Mouse (Mus musculus) thymus, adult 2 months (tissue): ENCODE results near the gene Fam71f1. TPM values are rescaled to one million over a fixed set of nuclear protein-coding genes. Genes with fewer than 3 reads are reported as not detected.

ENCODE experiments used
- DNase-seq: peaks from one replicate; pipeline ENCODE4 v3.0.0; 2021
- H3K27ac ChIP-seq: fragments of 200-500 bp; 2 replicates; pipeline ENCODE4 v1.5.1; 2012; ENCODE audit warnings: low read length, control low read depth; ENCODE audit not compliant: control insufficient read depth, insufficient read depth
- H3K27me3 ChIP-seq: fragments of 200-500 bp; 2 replicates; pipeline ENCODE4 v1.6.1; 2012; ENCODE audit warnings: mild to moderate bottlenecking, low read length, moderate library complexity, mixed read lengths; ENCODE audit not compliant: control insufficient read depth, insufficient read depth
- H3K36me3 ChIP-seq: fragments of 200-500 bp; 2 replicates; pipeline ENCODE4 v1.6.1; 2012; ENCODE audit warnings: mild to moderate bottlenecking, low read length, moderate library complexity; ENCODE audit not compliant: control insufficient read depth, insufficient read depth
- H3K4me1 ChIP-seq: fragments of 200-500 bp; replicated peaks from 2 replicates; pipeline ENCODE4 v1.6.1; 2012; ENCODE audit warnings: low read length; ENCODE audit not compliant: control insufficient read depth, insufficient read depth
- H3K4me3 ChIP-seq: fragments of 200-500 bp; 2 replicates; pipeline ENCODE4 v1.5.1; 2012; ENCODE audit warnings: mild to moderate bottlenecking, low read length, control low read depth, moderate library complexity; ENCODE audit not compliant: control insufficient read depth, insufficient read depth
- CTCF ChIP-seq: fragments of 200-500 bp; IDR thresholded peaks from 2 replicates; pipeline ENCODE4 v1.5.1; 2012; ENCODE audit warnings: mild to moderate bottlenecking, control low read depth, low read length, moderate library complexity, borderline replicate concordance; ENCODE audit not compliant: control insufficient read depth, poor library complexity, insufficient read depth; ENCODE audit errors: extremely low read depth
- POLR2A ChIP-seq: fragments of 200-500 bp; IDR thresholded peaks from 2 replicates; pipeline ENCODE4 v1.6.1; 2012; ENCODE audit warnings: mild to moderate bottlenecking, low read length, control low read depth, moderate library complexity; ENCODE audit not compliant: control insufficient read depth, poor library complexity, insufficient read depth; ENCODE audit errors: extremely low read depth
- WGBS: fragments of 180-500 bp; shearing (Covaris S2); methylation state at CpG from one replicate; pipeline ENCODE4 v1.1.7; 2018; 5-methylcytosine and 5-hydroxymethylcytosine counted together
- polyA plus RNA-seq: library from polyadenylated mRNA; depleted of rRNA; stranded (reverse); fragments of >200 nt; gene quantifications from 2 replicates; pipeline ENCODE4 v1.2.3, GENCODE M21; 2012

The Fam71f1 gene
- polyA plus RNA-seq, 1 experiment = not detected

DNA sequence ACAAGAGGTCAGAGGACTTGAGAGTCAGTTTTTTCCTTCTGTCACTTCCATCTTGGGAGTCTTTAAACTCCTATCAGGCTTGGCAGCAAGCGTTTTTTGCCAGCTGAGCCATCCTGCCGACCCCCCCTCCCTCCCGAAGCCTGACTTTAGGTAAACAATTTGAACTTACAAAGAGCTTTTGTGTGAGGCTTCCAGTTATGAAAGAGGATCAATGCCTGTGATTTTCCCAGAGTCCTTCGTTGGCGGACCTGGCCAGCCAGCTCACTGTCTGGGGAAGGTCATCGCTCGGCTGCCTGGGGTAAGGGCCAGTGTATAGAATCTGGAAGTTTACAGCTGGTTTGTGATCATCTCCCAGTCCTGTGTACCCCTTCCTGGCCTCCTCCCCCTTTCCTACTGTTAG, 38.3 kb upstream of the Fam71f1 start:
- DNase-seq = no peak
- TF ChIP-seq CTCF (no peak), POLR2A (no peak)
- Histone ChIP-seq H3K4me1 (no peaks in the 10 kb centered on the region), H3K4me3 (no peak overlapping the region), H3K27ac (no peak overlapping the region), H3K36me3 (no peaks in the 10 kb centered on the region), H3K27me3 (no peaks in the 10 kb centered on the region)
- 94% methylated on average over 7 of the region's 7 CpGs for WGBS

GRCm38 (mm10) chr6:29286870-29287269, 32.1 kb upstream of the Fam71f1 start:
- no peak for TF ChIP-seq CTCF
- no peak for TF ChIP-seq POLR2A
- H3K36me3 ChIP-seq = no peaks in the 10 kb centered on the region
- H3K4me3 ChIP-seq = no peak overlapping the region
- peak overlapping the region; percentile 26; the same call in 1 of the 2 replicates for H3K27ac ChIP-seq
- peaks cover 10% of the 10 kb centered on the region for H3K4me1 ChIP-seq
- DNase-seq = peak; percentile 28
- 29% methylated on average over 7 of the region's 7 CpGs for WGBS
- no peaks in the 10 kb centered on the region for H3K27me3 ChIP-seq

DNA sequence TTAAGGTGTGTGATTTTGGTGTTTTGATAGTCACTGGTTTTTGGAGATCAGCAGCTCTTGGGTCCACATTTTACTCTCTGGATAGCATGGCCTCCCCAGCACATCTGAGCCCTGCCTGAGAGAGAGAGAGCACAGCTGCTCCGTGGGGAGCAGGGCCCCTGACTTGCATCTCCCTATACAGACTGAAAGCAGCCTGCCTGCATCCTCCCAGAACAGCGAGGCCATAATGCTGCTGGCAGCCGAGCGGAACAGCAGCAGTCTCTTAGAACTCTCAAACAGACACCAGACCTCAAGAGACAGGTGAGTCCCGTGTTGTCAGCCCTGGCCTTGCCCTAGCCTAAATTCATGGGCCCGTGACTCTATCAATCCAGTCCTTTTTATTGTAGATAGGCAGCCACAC, 31.5 kb upstream of the Fam71f1 start:
- H3K4me1 ChIP-seq = peaks cover 10% of the 10 kb centered on the region
- H3K4me3 ChIP-seq = no peak overlapping the region
- no peak for TF ChIP-seq POLR2A
- TF ChIP-seq CTCF = no peak
- WGBS = 75% methylated on average over 6 of the region's 6 CpGs
- H3K27me3 ChIP-seq = no peaks in the 10 kb centered on the region
- peak overlapping the region; percentile 26; the same call in 1 of the 2 replicates for H3K27ac ChIP-seq
- H3K36me3 ChIP-seq = no peaks in the 10 kb centered on the region
- DNase-seq = no peak

DNA sequence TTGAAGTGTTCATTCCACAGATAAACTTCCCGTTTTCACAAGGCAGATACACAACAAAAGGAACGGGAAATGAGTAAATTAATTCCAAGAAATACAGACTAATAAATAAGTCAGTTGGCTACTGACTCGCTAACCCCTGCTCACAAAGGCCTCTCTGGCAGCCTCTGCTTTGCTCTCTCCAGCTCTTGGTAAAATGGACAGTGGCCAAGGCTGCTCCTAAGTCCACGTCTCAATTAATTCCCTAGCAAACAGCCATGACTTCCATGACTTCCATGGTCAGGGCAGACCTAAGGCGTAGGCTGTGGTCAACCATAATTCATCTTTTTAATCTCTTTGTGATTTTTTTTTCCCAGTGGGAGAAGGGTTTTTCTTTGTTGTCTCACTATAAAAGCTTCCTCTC, 31.0 kb upstream of the Fam71f1 start:
- peaks cover 10% of the 10 kb centered on the region for H3K4me1 ChIP-seq
- no peaks in the 10 kb centered on the region for H3K36me3 ChIP-seq
- 87% methylated on average over 5 of the region's 5 CpGs for WGBS
- no peaks in the 10 kb centered on the region for H3K27me3 ChIP-seq
- DNase-seq = no peak
- no peak overlapping the region for H3K4me3 ChIP-seq
- TF ChIP-seq CTCF (no peak), POLR2A (no peak)
- no peak overlapping the region for H3K27ac ChIP-seq

GRCm38 (mm10) chr6:29288651-29289050, 30.3 kb upstream of the Fam71f1 start:
- no peak overlapping the region for H3K27ac ChIP-seq
- WGBS = 94% methylated on average over 6 of the region's 6 CpGs
- no peak overlapping the region for H3K4me3 ChIP-seq
- no peaks in the 10 kb centered on the region for H3K27me3 ChIP-seq
- H3K4me1 ChIP-seq = peaks cover 10% of the 10 kb centered on the region
- TF ChIP-seq CTCF (no peak), POLR2A (no peak)
- DNase-seq = no peak
- no peaks in the 10 kb centered on the region for H3K36me3 ChIP-seq

- TF ChIP-seq CTCF (no peak), POLR2A (no peak)
- H3K27ac ChIP-seq = no peak overlapping the region
- no peak overlapping the region for H3K4me3 ChIP-seq
- no peaks in the 10 kb centered on the region for H3K36me3 ChIP-seq
- DNase-seq = no peak
- no peaks in the 10 kb centered on the region for H3K27me3 ChIP-seq
- H3K4me1 ChIP-seq = no peaks in the 10 kb centered on the region
- 75% methylated on average over 2 of the region's 2 CpGs for WGBS
Measured at GRCm38 (mm10) chr6:29299112-29299511, 19.8 kb upstream of the Fam71f1 start.

DNA sequence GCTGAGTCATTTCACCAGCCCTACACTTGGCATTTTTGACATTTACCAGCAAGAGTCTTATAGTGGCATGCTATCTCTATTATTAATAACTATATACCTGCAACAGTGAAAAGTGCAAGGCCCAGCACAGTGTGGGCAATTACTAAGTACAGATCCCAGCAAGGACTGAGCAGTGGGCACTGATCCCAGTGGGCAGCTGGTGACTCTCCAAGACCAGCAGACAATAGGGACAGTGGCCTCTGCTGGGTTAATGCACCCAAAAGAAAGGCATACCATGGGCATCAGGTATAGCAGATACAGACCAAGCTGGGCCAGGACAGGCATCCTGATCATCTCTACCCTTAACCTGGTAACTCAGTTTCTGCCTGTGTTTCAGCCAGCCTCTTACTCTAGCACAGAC, 15.7 kb upstream of the Fam71f1 start:
- Histone ChIP-seq H3K4me1 (no peaks in the 10 kb centered on the region), H3K27ac (no peak overlapping the region), H3K36me3 (no peaks in the 10 kb centered on the region), H3K27me3 (no peaks in the 10 kb centered on the region), H3K4me3 (no peak overlapping the region)
- no peak for TF ChIP-seq POLR2A
- TF ChIP-seq CTCF = no peak
- DNase-seq = no peak
